Mouse (Mus musculus): Measurements from ENCODE around the gene Car15.

Car15 gene

GRCm38 (mm10) chr16:17833681-17834399 is 4.3 kb downstream of the Car15 start:
- DNase-seq (ENCODE audit: low spot score in 2 of 2): no peak

DNA sequence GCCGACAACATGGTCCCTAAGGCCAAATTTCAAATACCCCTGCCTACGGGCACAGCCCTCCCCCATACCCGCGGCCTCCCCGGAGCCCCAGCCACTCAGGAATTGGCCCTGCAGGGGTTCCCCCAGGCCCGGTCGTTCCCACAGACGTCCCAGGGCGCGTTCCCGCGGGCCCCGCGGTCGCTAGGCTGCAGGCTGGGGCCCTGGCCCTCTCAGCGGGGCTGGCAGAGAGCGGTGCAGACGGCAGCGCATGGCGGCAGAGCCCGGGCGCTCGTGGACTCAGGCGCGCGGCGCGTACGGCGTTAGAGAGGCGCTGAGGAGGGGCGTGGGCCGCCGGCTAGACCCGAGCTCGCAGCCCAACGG is 4.9 kb downstream of the Car15 start:
- DNase-seq (ENCODE audit: low spot score in 2 of 2): no peak

DNA sequence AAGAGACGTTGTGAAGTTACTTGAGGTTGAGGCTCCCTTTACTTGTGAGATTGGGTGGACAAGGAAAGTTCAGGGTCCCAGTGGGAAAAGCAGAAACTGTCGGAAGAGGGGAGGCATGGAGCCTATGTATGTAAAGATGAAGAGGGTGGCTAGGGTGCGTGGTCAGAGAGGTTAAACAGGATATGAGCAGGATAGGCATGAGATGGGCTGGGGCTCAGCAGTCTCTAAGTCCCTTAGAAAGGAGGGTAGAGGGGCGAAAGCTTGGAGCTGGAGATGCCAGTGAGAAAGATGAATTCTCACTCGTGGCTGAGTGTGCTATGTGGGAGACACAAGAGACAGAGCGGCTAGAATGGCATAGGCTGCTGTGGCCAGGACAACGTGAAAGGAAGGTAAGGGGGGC is 5.3 kb downstream of the Car15 start, which contains the start of gene B830017H08Rik:
B830017H08Rik (plus strand) TSS at position 301 of the 400 bp plus-strand sequence.
- DNase-seq (ENCODE audit: low spot score in 2 of 2): no peak

GRCm38 (mm10) chr16:17831781-17832180 is 6.4 kb downstream of the Car15 start:
- DNase-seq (ENCODE audit: low spot score in 2 of 2): no peak

DNA sequence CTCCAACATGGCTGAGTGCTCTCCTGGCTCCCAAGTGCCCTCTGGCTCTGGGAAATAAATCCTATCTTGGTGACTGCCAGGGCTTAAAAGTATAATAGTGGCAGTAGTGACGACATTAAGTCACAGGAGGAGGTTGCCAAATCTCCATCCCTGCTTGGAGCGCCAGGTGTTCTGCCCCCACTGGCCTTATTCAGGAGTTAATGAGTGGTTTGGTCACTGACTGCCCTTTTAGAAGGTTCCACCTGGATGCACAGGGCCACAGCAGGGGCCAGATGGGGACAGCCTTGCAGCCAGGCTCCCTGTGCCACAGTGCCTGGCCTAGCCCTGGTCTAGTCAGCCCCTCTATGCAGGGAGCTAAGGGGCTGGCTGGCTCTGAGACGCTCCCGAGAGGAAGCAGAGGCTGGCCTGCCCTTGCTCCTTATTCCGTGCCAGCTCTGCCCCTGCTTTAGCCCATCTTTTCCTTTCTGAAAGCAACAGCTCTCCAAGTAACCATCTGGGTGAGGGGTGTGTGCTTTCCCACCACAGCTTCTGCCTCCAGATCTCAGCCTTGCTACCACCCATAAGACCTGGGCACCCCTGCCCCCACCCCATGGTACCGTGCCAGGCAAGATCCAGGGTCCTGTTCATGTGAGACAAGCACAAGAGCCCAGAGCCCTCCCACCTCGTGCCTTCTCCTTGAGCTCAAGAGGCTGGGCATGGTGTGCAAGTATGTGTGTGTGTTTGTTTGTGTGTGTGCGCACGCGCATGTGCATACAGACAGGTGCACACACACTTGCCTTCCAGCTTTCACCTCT is 7.6 kb downstream of the Car15 start:
- no peak for DNase-seq (ENCODE audit: low spot score in 2 of 2)

- DNase-seq (ENCODE audit: low spot score in 2 of 2): no peak
These were observed 9.3 kb downstream of the Car15 start for GRCm38 (mm10) chr16:17828867-17829266.

GRCm38 (mm10) chr16:17828229-17828628 is 9.9 kb downstream of the Car15 start:
- no peak for DNase-seq (ENCODE audit: low spot score in 2 of 2)

- DNase-seq (ENCODE audit: low spot score in 2 of 2): no peak
These were observed 11.7 kb downstream of the Car15 start for GRCm38 (mm10) chr16:17826500-17826899.

GRCm38 (mm10) chr16:17816528-17816927 is 21.6 kb downstream of the Car15 start:
- no peak for DNase-seq (ENCODE audit: low spot score in 2 of 2)

GRCm38 (mm10) chr16:17815411-17816402 is 22.5 kb downstream of the Car15 start:
- peak; percentile 48 to 51 for DNase-seq (ENCODE audit: low spot score in 2 of 2)

DNA sequence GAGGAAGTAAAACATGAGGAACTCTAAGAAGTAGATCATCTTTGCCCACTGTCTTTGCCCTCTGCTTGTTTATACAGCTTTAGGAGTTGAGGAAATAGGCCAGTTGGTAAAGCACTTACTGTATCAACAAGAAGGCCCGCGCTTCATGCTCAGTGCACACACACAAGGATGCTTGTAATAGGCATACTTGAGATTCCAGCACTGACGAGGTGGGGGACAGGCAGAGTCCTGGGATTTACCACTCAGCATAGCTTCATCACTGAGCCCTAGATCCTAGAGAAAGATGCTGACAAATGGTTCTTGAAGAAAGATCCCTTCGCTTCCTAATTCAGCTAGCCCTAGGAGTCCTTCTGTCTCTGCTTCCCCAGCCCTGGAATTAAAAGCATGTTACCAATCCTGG is 25.0 kb downstream of the Car15 start:
- no peak for DNase-seq (ENCODE audit: low spot score in 2 of 2)

GRCm38 (mm10) chr16:17812120-17812519 is 26.0 kb downstream of the Car15 start:
- peak; percentile 10 to 28 for DNase-seq (ENCODE audit: low spot score in 2 of 2)

GRCm38 (mm10) chr16:17809711-17810110 is 28.5 kb downstream of the Car15 start:
- DNase-seq (ENCODE audit: low spot score in 2 of 2): no peak

GRCm38 (mm10) chr16:17809125-17809524 is 29.0 kb downstream of the Car15 start:
- no peak for DNase-seq (ENCODE audit: low spot score in 2 of 2)

DNA sequence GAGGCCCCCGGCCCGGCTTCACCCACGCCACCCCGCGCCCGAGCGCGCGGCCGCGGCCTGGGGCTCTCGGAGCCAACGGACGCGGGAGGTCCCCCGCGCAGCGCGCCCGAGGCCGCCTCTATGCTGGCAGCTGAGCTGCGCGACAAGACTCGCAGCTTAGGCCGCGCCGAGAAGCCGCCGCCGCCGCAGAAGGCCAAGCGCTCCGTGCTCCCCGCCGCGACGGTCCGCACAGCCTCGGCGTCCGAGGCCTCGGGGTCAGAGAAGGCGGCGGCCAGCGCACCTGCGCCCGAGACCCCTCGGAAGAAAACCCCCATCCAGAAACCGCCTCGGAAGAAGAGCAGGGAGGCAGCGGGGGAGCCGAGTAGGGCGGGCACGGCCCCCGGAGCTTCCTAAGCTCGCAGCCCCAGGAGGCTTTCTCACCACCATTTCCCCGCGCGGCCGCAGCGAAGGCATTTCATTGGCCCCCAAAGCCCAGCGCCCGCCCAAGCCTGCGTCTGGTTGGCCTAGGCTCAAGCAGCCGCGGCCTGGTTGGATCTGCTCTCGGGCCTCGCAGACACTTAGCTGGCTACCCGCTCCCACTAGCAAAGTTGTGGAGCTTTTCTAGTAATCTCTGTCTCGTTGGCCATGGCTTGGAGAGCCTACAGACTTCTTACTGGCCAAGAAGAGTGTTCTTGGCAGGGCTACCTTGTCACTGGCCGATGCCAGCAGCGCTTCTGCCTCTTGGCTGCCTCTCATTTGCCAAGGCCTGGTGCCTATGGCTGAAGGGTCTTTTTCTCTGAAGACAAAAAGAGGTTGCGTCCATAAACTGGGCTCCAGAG is 30.8 kb downstream of the Car15 start:
- peak; percentile 83 to 84 for DNase-seq (ENCODE audit: low spot score in 2 of 2)

DNA sequence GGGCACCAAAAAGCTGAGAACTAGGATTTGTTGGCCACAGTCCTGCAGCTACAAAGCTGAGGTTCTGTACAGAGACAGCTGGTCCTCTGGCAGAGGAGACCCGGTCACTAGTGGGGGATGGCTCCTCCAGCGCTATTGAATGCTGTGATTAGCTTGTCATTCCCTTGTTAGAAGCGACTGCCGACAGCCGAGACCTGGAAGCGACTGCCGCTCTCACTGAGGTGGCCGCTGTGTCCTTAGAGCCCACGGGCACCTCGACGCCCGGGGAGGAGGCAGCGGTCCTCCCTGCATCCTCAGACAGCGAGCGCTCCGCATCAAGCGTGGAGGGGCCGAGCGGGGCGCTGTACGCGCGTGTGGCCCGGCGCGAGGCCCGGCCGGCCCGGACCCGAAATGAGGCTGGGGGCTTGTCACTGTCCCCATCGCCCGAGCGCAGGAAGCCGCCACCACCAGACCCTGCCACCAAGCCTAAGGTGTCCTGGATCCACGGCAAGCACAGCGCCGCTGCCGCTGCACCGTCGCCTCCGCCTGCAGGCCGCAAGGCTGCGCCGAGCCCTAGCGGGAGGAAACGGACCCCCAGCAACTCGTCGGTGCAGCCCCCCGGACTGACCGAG is 31.5 kb downstream of the Car15 start:
- DNase-seq (ENCODE audit: low spot score in 2 of 2): no peak

DNA sequence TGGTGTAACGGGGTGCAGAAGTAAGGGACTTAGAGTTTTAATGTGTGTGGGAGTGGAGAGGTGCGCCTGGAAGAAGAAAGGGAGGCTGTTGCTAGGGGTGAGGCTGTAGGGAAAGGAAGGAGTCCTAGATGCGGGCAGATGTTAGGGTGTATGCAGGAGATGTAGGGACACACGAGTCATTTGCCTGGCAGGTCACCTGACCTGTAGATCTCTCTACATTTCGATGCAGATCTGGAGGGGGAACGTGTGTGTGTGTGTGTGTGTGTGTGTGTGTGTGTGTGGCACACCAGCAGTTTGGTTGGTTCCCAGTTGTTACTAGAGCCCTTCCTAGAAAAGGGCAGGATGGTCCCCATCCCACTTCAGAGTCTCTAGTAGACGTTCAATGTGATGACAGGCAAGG is 33.2 kb downstream of the Car15 start:
- no peak for DNase-seq (ENCODE audit: low spot score in 2 of 2)

- no peak for DNase-seq (ENCODE audit: low spot score in 2 of 2)
These were observed 33.7 kb downstream of the Car15 start for GRCm38 (mm10) chr16:17804449-17804912.

GRCm38 (mm10) chr16:17803675-17804448 is 34.3 kb downstream of the Car15 start:
- DNase-seq (ENCODE audit: low spot score in 2 of 2): no peak
